Mouse (Mus musculus) kidney, adult 2 months (tissue): ENCODE data around the gene Mindy4. TPM values are rescaled to one million over a fixed set of nuclear protein-coding genes. Genes with fewer than 3 reads are reported as not detected.
A peak's percentile ranks its signal among the peaks of the same experiment; 100 is the strongest.

Source experiments
- DNase-seq: peaks from one replicate; pipeline ENCODE4 v3.0.0; 2021
- H3K27ac ChIP-seq: fragments of 200-500 bp; 2 replicates; pipeline ENCODE4 v1.5.1; 2012; ENCODE audit warnings: low read depth, low read length, control low read depth, inconsistent platforms; ENCODE audit not compliant: insufficient read depth
- H3K27me3 ChIP-seq: fragments of 200-500 bp; replicated peaks from 2 replicates; pipeline ENCODE4 v1.6.1; 2012; ENCODE audit warnings: mild to moderate bottlenecking, moderate library complexity, low read length, inconsistent platforms; ENCODE audit not compliant: control insufficient read depth, insufficient read depth
- H3K36me3 ChIP-seq: fragments of 200-500 bp; 2 replicates; pipeline ENCODE4 v1.6.1; 2012; ENCODE audit warnings: mild to moderate bottlenecking, moderate library complexity, low read length, inconsistent platforms; ENCODE audit not compliant: control insufficient read depth, insufficient read depth
- H3K4me1 ChIP-seq: fragments of 200-500 bp; 2 replicates; pipeline ENCODE4 v1.6.1; 2011; ENCODE audit warnings: low read length; ENCODE audit not compliant: control insufficient read depth, insufficient read depth
- H3K4me3 ChIP-seq: fragments of 200-500 bp; 2 replicates; pipeline ENCODE4 v1.5.1; 2011; ENCODE audit warnings: mild to moderate bottlenecking, low read depth, low read length, control low read depth; ENCODE audit not compliant: insufficient read depth
- CTCF ChIP-seq: fragments of 200-500 bp; conservative IDR thresholded peaks from 2 replicates; pipeline ENCODE4 v1.5.1; 2011; ENCODE audit warnings: low read depth, mild to moderate bottlenecking, control low read depth, low read length, moderate library complexity, mixed read lengths; ENCODE audit not compliant: insufficient read depth, insufficient read length
- POLR2A ChIP-seq: fragments of 200-500 bp; IDR thresholded peaks from one replicate; pipeline ENCODE4 v1.6.1; 2011; ENCODE audit warnings: low read depth, low read length, control low read depth
- WGBS: fragments of 180-500 bp; shearing (Covaris S2); methylation state at CpG from one replicate; pipeline ENCODE4 v1.1.7; 2018; 5-methylcytosine and 5-hydroxymethylcytosine counted together
- polyA plus RNA-seq: library from polyadenylated mRNA; depleted of rRNA; stranded (reverse); fragments of >200 nt; gene quantifications from 2 replicates; pipeline ENCODE4 v1.2.3, GENCODE M21; 2012

Mindy4 gene
- polyA plus RNA-seq, 1 experiment: 14.6 TPM

GRCm38 (mm10) chr6:55354456-55355117 is 151.4 kb downstream of the Mindy4 start:
- no peak for DNase-seq
- H3K36me3 ChIP-seq: no peaks in the 10 kb centered on the region
- WGBS: 79% methylated on average over 4 of the region's 4 CpGs
- TF ChIP-seq POLR2A (no peak), CTCF (no peak)
- 0 out of 2 replicates have a peak, but pooled peaks cover 3% of the 10 kb centered on the region for H3K4me1 ChIP-seq
- H3K27me3 ChIP-seq: no peaks in the 10 kb centered on the region
- no peak overlapping the region for H3K4me3 ChIP-seq
- H3K27ac ChIP-seq: no peak overlapping the region

- no peak for DNase-seq
- 0 out of 2 replicates have a peak, but pooled peaks cover 3% of the 10 kb centered on the region for H3K4me1 ChIP-seq
- no peaks in the 10 kb centered on the region for H3K27me3 ChIP-seq
- WGBS: 79% methylated on average over 7 of the region's 7 CpGs
- no peaks in the 10 kb centered on the region for H3K36me3 ChIP-seq
- H3K27ac ChIP-seq: no peak overlapping the region
- TF ChIP-seq POLR2A: no peak
- no peak for TF ChIP-seq CTCF
- no peak overlapping the region for H3K4me3 ChIP-seq
These were observed 152.4 kb downstream of the Mindy4 start for GRCm38 (mm10) chr6:55355575-55355974.

GRCm38 (mm10) chr6:55356017-55356703 is 153.0 kb downstream of the Mindy4 start:
- TF ChIP-seq CTCF: no peak
- no peak for TF ChIP-seq POLR2A
- Histone ChIP-seq H3K36me3 (no peaks in the 10 kb centered on the region), H3K4me3 (no peak overlapping the region), H3K27ac (no peak overlapping the region), H3K4me1 (0 out of 2 replicates have a peak, but pooled peaks cover 3% of the 10 kb centered on the region), H3K27me3 (no peaks in the 10 kb centered on the region)
- 60% methylated on average over 5 of the region's 5 CpGs for WGBS
- DNase-seq: peak; percentile 3

GRCm38 (mm10) chr6:55356976-55357635 is 153.9 kb downstream of the Mindy4 start:
- Histone ChIP-seq H3K27ac (peak overlapping the region; percentile 6; the same call in 1 of the 2 replicates), H3K4me1 (0 out of 2 replicates have a peak, but pooled peaks cover under 1% of the 10 kb centered on the region), H3K4me3 (no peak overlapping the region), H3K27me3 (no peaks in the 10 kb centered on the region), H3K36me3 (no peaks in the 10 kb centered on the region)
- 55% methylated on average over 5 of the region's 5 CpGs for WGBS
- DNase-seq: no peak
- TF ChIP-seq POLR2A: no peak
- no peak for TF ChIP-seq CTCF

- Histone ChIP-seq H3K4me1 (no peaks in the 10 kb centered on the region), H3K27me3 (no peaks in the 10 kb centered on the region), H3K4me3 (no peak overlapping the region), H3K36me3 (no peaks in the 10 kb centered on the region), H3K27ac (peak overlapping the region; percentile 6; the same call in 1 of the 2 replicates)
- WGBS: 28% methylated on average over 6 of the region's 6 CpGs
- TF ChIP-seq POLR2A: no peak
- DNase-seq: peak; percentile 92
These were observed 154.5 kb downstream of the Mindy4 start for GRCm38 (mm10) chr6:55357636-55358031.

GRCm38 (mm10) chr6:55358731-55359143 is 155.6 kb downstream of the Mindy4 start:
- no peak overlapping the region for H3K4me3 ChIP-seq
- WGBS: 40% methylated on average over 2 of the region's 2 CpGs
- no peaks in the 10 kb centered on the region for H3K4me1 ChIP-seq
- no peaks in the 10 kb centered on the region for H3K36me3 ChIP-seq
- no peak overlapping the region for H3K27ac ChIP-seq
- DNase-seq: peak; percentile 24
- TF ChIP-seq POLR2A (no peak), CTCF (peak; percentile 61)
- no peaks in the 10 kb centered on the region for H3K27me3 ChIP-seq

GRCm38 (mm10) chr6:55362663-55363062 is 159.5 kb downstream of the Mindy4 start:
- H3K4me1 ChIP-seq: no peaks in the 10 kb centered on the region
- no peak overlapping the region for H3K4me3 ChIP-seq
- H3K27me3 ChIP-seq: no peaks in the 10 kb centered on the region
- TF ChIP-seq CTCF (no peak), POLR2A (no peak)
- no peak overlapping the region for H3K27ac ChIP-seq
- no peaks in the 10 kb centered on the region for H3K36me3 ChIP-seq
- 86% methylated on average over 1 of the region's 1 CpGs for WGBS
- no peak for DNase-seq
